Mouse (Mus musculus) MEL (cell line): ENCODE data around the gene Kcnh1.

Experiments
- CTCF ChIP-seq, 3 experiments: IDR thresholded peaks in 2 of 3; conservative IDR thresholded peaks in 1 of 3; 2 replicates each; pipeline ENCODE4 v1.5.1; 2011 to 2012; ENCODE audit warnings: low read length in 3 of 3, low read depth in 2 of 3, mild to moderate bottlenecking in 2 of 3, improper control_type of control experiment in 1 of 3, inconsistent platforms in 1 of 3, mixed read lengths in 1 of 3, moderate library complexity in 1 of 3; ENCODE audit not compliant: control insufficient read depth in 1 of 3, insufficient read depth in 1 of 3, poor library complexity in 1 of 3, severe bottlenecking in 1 of 3
- MAX ChIP-seq: IDR thresholded peaks from 2 replicates; pipeline ENCODE4 v1.6.1; 2011; ENCODE audit warnings: low read length, improper control_type of control experiment
- RAD21 ChIP-seq: IDR thresholded peaks from 2 replicates; pipeline ENCODE4 v1.6.1; 2011; ENCODE audit warnings: mild to moderate bottlenecking, low read depth, low read length, improper control_type of control experiment
- ZKSCAN1 ChIP-seq: IDR thresholded peaks from 2 replicates; pipeline ENCODE4 v1.6.1; 2012; ENCODE audit warnings: low read depth, mild to moderate bottlenecking, inconsistent platforms, low read length, improper control_type of control experiment, moderate library complexity

- TF ChIP-seq MAX, result no peak
- no peak for TF ChIP-seq CTCF (IDR thresholded peaks at IDR 0.05 in 2 of 3, conservative IDR thresholded peaks at IDR 0.05 in 1 of 3; ENCODE audit: control insufficient read depth in 1 of 3, insufficient read depth in 1 of 3, low read depth in 2 of 3, low read length in 3 of 3, poor library complexity in 1 of 3, severe bottlenecking in 1 of 3)
- TF ChIP-seq ZKSCAN1, result no peak
- TF ChIP-seq RAD21, result no peak
These were observed 267.1 kb downstream of the Kcnh1 start for GRCm38 (mm10) chr1:192457526-192458206.
